Mouse (Mus musculus): ENCODE measurements at regions not wholly inside any gene's neighbourhood (a gene's known extent, or its start where the extent isn't known, plus 50 kb on each side); places are given as distances from the start of the nearest gene placed in this dataset.

GRCm38 (mm10) chr2:167878255-167878865, 53.5 kb upstream of the Ptpn1 start:
- H3K4me3 ChIP-seq (ENCODE audit: insufficient read depth, poor library complexity, severe bottlenecking), result no peak overlapping the region
- H3K79me3 ChIP-seq (ENCODE audit: low read depth), result no peaks in the 10 kb centered on the region

GRCm38 (mm10) chr2:167877254-167877870, 54.5 kb upstream of the Ptpn1 start:
- H3K79me3 ChIP-seq (ENCODE audit: low read depth), result no peaks in the 10 kb centered on the region
- H3K36me3 ChIP-seq (ENCODE audit: control insufficient read depth, insufficient read depth), result no peaks in the 10 kb centered on the region
- H3K27me3 ChIP-seq (ENCODE audit: control insufficient read depth, insufficient read depth, insufficient read length), result no peaks in the 10 kb centered on the region
- no peaks in the 10 kb centered on the region for H3K79me2 ChIP-seq (ENCODE audit: control insufficient read depth, insufficient read depth)
- TF ChIP-seq MYOG (IDR thresholded peaks at IDR 0.05; ENCODE audit: control insufficient read depth, extremely low read depth, insufficient read length) (no peak), USF1 (IDR thresholded peaks at IDR 0.05; ENCODE audit: low read depth) (no peak), MAX (IDR thresholded peaks at IDR 0.05) (peak; percentile 20), CEBPB (IDR thresholded peaks at IDR 0.05; ENCODE audit: low read depth) (no peak), MYOD1 (IDR thresholded peaks at IDR 0.05; ENCODE audit: control insufficient read depth, insufficient read length, low read depth) (no peak)
- H3K4me3 ChIP-seq (ENCODE audit: insufficient read depth, poor library complexity, severe bottlenecking), result no peak overlapping the region
- no peak overlapping the region for H3ac ChIP-seq (ENCODE audit: control insufficient read depth, insufficient read length, low read depth)

More at GRCm38 (mm10) chr2:167878255-167878865, 53.5 kb upstream of the Ptpn1 start:
- no peaks in the 10 kb centered on the region for H3K27me3 ChIP-seq (ENCODE audit: control insufficient read depth, insufficient read depth, insufficient read length)
- H3ac ChIP-seq (ENCODE audit: control insufficient read depth, insufficient read length, low read depth), result no peak overlapping the region
- H3K79me2 ChIP-seq (ENCODE audit: control insufficient read depth, insufficient read depth), result no peaks in the 10 kb centered on the region
- H3K36me3 ChIP-seq (ENCODE audit: control insufficient read depth, insufficient read depth), result no peaks in the 10 kb centered on the region
- TF ChIP-seq USF1 (IDR thresholded peaks at IDR 0.05; ENCODE audit: low read depth) (no peak), MYOD1 (IDR thresholded peaks at IDR 0.05; ENCODE audit: control insufficient read depth, insufficient read length, low read depth) (no peak), FOSL1 (IDR thresholded peaks at IDR 0.05; ENCODE audit: insufficient read depth, low read length, poor library complexity, severe bottlenecking) (no peak), MYOG (IDR thresholded peaks at IDR 0.05; ENCODE audit: control insufficient read depth, extremely low read depth, insufficient read length) (no peak), CEBPB (IDR thresholded peaks at IDR 0.05; ENCODE audit: low read depth) (no peak), MAX (IDR thresholded peaks at IDR 0.05) (no peak), CTCF (IDR thresholded peaks at IDR 0.05; ENCODE audit: control insufficient read depth, insufficient read depth, insufficient read length) (no peak)

GRCm38 (mm10) chr2:167872507-167872906, 59.4 kb upstream of the Ptpn1 start:
- Histone ChIP-seq H3K79me3 (ENCODE audit: low read depth) (no peaks in the 10 kb centered on the region), H3K27me3 (ENCODE audit: control insufficient read depth, insufficient read depth, insufficient read length) (no peaks in the 10 kb centered on the region), H3K4me3 (ENCODE audit: insufficient read depth, poor library complexity, severe bottlenecking) (no peak overlapping the region), H3K36me3 (ENCODE audit: control insufficient read depth, insufficient read depth) (no peaks in the 10 kb centered on the region), H3K79me2 (ENCODE audit: control insufficient read depth, insufficient read depth) (no peaks in the 10 kb centered on the region), H3ac (ENCODE audit: control insufficient read depth, insufficient read length, low read depth) (no peak overlapping the region)
- no peak for TF ChIP-seq USF1 (IDR thresholded peaks at IDR 0.05; ENCODE audit: low read depth)
- no peak for TF ChIP-seq CEBPB (IDR thresholded peaks at IDR 0.05; ENCODE audit: low read depth)
- TF ChIP-seq MAX (IDR thresholded peaks at IDR 0.05), result no peak
- no peak for TF ChIP-seq MYOD1 (IDR thresholded peaks at IDR 0.05; ENCODE audit: control insufficient read depth, insufficient read length, low read depth)
- TF ChIP-seq CTCF (IDR thresholded peaks at IDR 0.05; ENCODE audit: control insufficient read depth, insufficient read depth, insufficient read length), result no peak
- TF ChIP-seq MYOG (IDR thresholded peaks at IDR 0.05; ENCODE audit: control insufficient read depth, extremely low read depth, insufficient read length), result no peak
- TF ChIP-seq FOSL1 (IDR thresholded peaks at IDR 0.05; ENCODE audit: insufficient read depth, low read length, poor library complexity, severe bottlenecking), result no peak

- Histone ChIP-seq H3K79me2 (ENCODE audit: control insufficient read depth, insufficient read depth) (no peaks in the 10 kb centered on the region), H3K27me3 (ENCODE audit: control insufficient read depth, insufficient read depth, insufficient read length) (no peaks in the 10 kb centered on the region), H3K4me3 (ENCODE audit: insufficient read depth, poor library complexity, severe bottlenecking) (no peak overlapping the region), H3ac (ENCODE audit: control insufficient read depth, insufficient read length, low read depth) (no peak overlapping the region), H3K79me3 (ENCODE audit: low read depth) (no peaks in the 10 kb centered on the region), H3K36me3 (ENCODE audit: control insufficient read depth, insufficient read depth) (no peaks in the 10 kb centered on the region)
- TF ChIP-seq MYOG (IDR thresholded peaks at IDR 0.05; ENCODE audit: control insufficient read depth, extremely low read depth, insufficient read length), result no peak
Measured at GRCm38 (mm10) chr2:167870153-167870552, 61.7 kb upstream of the Ptpn1 start.

GRCm38 (mm10) chr2:167866751-167867150, 65.1 kb upstream of the Ptpn1 start:
- Histone ChIP-seq H3K79me3 (ENCODE audit: low read depth) (no peaks in the 10 kb centered on the region), H3ac (ENCODE audit: control insufficient read depth, insufficient read length, low read depth) (no peak overlapping the region), H3K4me3 (ENCODE audit: insufficient read depth, poor library complexity, severe bottlenecking) (no peak overlapping the region), H3K36me3 (ENCODE audit: control insufficient read depth, insufficient read depth) (no peaks in the 10 kb centered on the region), H3K79me2 (ENCODE audit: control insufficient read depth, insufficient read depth) (no peaks in the 10 kb centered on the region), H3K27me3 (ENCODE audit: control insufficient read depth, insufficient read depth, insufficient read length) (no peaks in the 10 kb centered on the region)
- no peak for TF ChIP-seq USF1 (IDR thresholded peaks at IDR 0.05; ENCODE audit: low read depth)
- TF ChIP-seq MAX (IDR thresholded peaks at IDR 0.05), result peak; percentile 68
- TF ChIP-seq CEBPB (IDR thresholded peaks at IDR 0.05; ENCODE audit: low read depth), result peak; percentile 31
- TF ChIP-seq MYOD1 (IDR thresholded peaks at IDR 0.05; ENCODE audit: control insufficient read depth, insufficient read length, low read depth), result no peak
- TF ChIP-seq MYOG (IDR thresholded peaks at IDR 0.05; ENCODE audit: control insufficient read depth, extremely low read depth, insufficient read length), result no peak
- TF ChIP-seq CTCF (IDR thresholded peaks at IDR 0.05; ENCODE audit: control insufficient read depth, insufficient read depth, insufficient read length), result peak; percentile 50

- no peaks in the 10 kb centered on the region for H3K79me3 ChIP-seq (ENCODE audit: low read depth)
- H3K36me3 ChIP-seq (ENCODE audit: control insufficient read depth, insufficient read depth), result no peaks in the 10 kb centered on the region
- TF ChIP-seq USF1 (IDR thresholded peaks at IDR 0.05; ENCODE audit: low read depth) (no peak), MYOG (IDR thresholded peaks at IDR 0.05; ENCODE audit: control insufficient read depth, extremely low read depth, insufficient read length) (no peak), CEBPB (IDR thresholded peaks at IDR 0.05; ENCODE audit: low read depth) (no peak), MYOD1 (IDR thresholded peaks at IDR 0.05; ENCODE audit: control insufficient read depth, insufficient read length, low read depth) (no peak)
Measured at GRCm38 (mm10) chr2:167865525-167865924, 66.3 kb upstream of the Ptpn1 start.

More at GRCm38 (mm10) chr2:167865525-167865924, 66.3 kb upstream of the Ptpn1 start:
- H3ac ChIP-seq (ENCODE audit: control insufficient read depth, insufficient read length, low read depth), result no peak overlapping the region
- H3K79me2 ChIP-seq (ENCODE audit: control insufficient read depth, insufficient read depth), result no peaks in the 10 kb centered on the region
- H3K27me3 ChIP-seq (ENCODE audit: control insufficient read depth, insufficient read depth, insufficient read length), result no peaks in the 10 kb centered on the region
- no peak overlapping the region for H3K4me3 ChIP-seq (ENCODE audit: insufficient read depth, poor library complexity, severe bottlenecking)

All from C2C12 (cell line).